Mouse (Mus musculus): ENCODE measurements around the gene Nsd1.

The Nsd1 gene

DNA sequence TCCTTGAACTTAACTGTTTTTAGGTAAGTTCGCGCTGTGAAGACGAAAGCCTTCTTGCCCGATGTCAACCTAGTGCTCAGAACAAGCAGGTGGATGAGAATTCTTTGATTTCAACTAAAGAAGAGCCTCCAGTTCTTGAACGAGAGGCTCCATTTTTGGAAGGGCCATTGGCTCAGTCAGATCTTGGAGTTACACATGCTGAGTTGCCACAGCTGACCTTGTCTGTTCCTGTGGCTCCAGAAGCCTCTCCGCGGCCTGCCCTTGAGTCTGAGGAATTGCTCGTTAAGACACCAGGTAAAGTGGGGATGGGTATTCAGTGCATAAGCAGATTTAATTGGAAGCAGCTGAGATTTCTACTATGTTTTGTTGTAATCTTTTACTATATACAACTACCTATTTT lies 51.9 kb downstream of the Nsd1 start:
- DNase-seq, result no peak

DNA sequence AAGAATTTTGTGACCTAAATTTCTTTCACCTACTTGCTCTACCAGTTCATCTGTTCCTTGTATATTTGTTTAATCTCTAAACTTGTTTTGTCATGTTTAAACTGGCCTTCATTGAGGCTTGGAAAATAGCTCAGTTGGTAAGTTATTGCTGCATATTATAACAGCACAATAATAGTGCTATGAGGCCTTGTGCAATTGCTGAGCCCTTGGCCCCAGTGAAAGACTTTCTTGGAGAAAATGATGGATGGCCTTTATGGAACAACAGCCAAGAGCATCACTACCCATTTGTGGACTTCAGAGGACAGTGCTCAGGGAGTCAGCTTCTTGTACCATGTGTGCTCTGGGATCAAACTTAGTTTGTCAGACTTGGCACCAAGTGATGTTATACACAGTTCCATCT lies 52.5 kb downstream of the Nsd1 start:
- no peak for DNase-seq

DNA sequence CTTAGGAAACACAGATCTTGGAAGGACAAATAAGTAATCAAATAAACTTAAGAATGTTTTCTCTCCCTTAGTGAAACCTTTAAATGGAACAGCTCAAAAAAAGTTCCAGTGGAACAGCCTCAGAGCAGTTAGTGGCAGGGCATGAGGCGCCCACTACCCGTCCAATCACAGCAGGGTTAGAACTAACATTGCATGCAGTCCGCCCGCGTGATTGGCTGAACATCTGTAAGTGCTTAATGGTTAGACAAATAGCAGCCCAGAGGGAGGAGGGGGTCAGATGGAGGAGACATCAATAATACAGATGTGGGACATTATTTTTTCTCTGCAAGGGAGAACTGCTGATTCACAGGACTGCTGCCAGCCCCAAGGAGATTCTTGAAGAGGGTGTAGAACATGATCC lies 67.6 kb downstream of the Nsd1 start:
- peak; percentile 22 for DNase-seq

DNA sequence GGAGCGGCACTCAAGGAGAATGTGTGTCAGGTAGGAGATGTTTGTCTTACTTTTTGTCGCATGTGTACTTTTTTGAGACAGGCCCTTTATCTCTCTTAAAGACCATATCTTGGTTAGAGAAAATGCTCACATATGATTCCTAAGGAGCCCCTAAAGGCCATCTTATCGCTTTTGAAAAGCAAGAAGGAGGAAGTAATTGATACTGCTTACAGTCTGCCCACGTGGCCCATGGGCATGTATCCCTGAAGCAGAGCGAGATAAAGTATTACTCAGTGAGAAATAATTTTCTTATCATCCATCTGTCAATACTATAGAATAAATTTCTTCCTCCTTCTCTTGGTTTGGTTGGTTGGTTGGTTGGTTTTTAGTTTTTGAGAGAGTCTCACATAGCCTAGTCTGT lies 68.1 kb downstream of the Nsd1 start:
- no peak for DNase-seq

DNA sequence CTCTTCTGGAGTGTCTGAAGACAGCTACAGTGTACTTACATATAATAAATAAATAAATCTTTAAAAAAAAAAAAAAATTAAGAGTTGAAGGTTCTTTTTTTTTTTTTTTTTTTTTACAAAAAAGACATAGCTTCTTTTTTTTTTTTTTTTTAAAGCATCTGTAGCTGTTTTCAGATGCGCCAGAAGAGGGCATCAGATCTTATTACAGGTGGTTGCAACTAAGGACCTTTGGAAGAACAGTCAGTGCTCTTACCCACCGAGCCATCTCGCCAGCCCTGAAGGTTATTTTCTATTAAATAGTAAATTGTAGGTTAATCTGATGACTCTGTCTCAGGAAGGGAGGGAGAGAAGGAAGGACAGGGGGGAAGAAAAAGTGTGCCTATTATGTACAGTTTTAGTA lies 79.3 kb downstream of the Nsd1 start:
- peak; percentile 8 for DNase-seq

DNA sequence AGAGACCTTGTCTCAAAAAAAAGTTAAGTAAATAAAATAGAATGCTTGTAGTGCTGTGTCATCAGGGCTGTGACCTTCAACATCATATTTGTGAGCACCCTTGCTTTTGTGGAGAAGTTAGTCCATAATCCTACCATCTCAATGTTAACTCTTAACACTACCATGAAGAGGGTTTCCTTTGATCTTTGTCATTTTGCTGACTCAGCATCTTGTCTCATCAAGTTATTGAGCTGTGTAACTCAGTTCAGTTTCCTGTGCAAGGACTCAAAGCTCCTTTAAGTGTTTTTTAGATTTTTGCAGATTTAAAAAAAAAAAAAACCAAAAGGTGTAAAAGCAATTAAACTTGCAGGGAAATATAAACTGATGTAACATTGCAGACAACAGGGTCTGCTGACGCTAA lies 87.2 kb downstream of the Nsd1 start:
- DNase-seq, result no peak

DNA sequence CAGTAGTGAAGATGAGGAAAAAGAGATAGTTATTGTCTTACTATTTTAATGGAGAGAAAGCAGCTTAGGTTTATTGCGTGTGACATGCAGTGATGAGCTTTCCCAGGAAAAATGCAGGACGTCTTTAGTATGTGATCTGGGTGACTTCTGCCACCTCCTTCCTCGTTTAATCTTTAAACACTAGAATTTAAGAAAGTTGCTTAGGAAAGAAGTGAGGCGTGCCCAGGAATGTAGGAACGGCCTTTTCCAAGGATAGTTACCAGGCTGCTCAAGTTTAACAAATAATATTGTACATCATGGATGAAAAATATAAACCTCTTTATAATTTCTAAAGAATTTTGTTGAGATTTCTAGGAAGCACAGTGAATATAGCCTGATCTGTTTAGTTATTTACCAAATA lies 91.3 kb downstream of the Nsd1 start:
- DNase-seq, result no peak

DNA sequence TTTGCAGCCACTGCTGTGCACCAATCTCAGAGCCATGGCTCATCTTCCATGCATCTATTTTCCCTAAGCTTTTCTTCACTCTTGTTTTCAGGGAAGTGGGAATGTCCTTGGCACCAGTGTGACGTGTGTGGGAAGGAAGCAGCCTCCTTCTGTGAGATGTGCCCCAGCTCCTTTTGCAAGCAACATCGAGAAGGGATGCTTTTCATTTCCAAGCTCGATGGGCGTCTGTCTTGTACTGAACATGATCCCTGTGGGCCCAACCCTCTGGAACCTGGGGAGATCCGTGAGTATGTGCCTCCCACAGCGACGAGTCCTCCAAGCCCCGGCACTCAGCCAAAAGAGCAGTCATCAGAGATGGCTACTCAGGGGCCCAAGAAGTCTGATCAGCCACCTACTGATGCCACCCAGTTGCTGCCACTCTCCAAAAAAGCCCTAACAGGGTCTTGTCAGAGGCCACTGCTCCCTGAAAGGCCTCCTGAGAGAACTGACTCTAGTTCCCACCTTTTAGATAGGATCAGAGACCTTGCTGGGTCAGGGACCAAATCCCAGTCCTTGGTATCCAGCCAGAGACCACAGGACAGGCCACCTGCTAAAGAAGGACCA lies 102.5 kb downstream of the Nsd1 start:
- no peak for DNase-seq

DNA sequence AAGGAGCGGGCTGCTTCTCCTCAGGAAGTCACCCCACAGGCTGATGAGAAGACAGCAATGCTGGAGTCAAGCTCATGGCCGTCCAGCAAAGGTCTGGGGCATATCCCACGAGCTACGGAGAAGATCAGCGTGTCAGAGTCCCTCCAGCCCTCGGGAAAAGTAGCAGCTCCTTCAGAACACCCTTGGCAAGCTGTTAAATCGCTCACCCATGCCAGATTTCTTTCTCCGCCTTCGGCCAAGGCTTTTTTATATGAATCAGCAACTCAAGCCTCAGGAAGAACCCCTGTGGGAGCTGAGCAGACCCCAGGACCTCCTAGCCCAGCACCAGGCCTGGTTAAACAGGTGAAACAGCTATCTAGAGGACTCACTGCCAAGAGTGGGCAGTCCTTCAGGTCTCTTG lies 103.5 kb downstream of the Nsd1 start:
- DNase-seq, result no peak

DNA sequence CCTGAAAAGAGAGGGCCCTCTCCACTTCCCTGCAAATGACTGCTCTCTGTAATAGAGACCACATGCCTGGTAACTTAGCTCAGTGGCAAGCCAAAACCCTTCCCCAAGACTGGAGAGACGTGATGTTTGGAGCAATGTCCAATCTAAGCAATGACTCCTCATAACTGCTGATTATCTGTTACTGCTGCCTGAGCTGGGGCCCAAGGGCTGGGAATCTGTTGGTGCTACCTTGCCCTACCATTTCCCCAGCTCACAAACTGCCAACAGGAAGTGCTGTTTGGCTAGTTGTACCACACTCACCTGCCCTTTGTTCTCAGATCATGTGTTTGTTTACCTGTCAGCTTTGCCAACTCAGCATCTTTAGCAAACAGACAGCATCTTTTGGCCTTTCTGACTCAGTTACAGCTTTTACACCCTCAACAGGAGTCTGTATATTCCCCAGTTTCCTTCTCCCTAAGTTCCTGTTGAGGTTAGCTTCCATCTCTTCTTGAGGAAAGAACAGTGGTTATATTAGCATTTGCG lies 105.4 kb downstream of the Nsd1 start:
- no peak for DNase-seq

DNA sequence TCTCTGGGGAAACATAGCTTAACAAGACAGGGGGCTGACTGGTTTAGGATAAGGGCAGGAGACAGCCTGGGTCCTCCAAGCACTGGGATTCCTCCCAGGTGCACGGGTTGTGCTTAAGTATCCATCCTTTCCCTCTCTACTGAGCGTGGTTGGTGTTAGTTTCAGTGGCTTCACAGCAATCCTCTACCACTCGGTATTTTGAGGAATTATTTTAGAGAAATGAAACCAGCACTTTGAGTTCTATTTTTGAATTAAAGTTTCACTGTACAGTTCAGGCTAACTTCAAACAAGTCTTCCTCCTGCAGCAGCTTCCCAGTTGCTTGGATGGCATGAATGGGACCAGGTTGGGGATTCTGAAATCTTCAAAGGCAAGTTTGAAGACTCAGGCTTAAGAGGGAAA lies 108.8 kb downstream of the Nsd1 start:
- DNase-seq, result no peak

DNA sequence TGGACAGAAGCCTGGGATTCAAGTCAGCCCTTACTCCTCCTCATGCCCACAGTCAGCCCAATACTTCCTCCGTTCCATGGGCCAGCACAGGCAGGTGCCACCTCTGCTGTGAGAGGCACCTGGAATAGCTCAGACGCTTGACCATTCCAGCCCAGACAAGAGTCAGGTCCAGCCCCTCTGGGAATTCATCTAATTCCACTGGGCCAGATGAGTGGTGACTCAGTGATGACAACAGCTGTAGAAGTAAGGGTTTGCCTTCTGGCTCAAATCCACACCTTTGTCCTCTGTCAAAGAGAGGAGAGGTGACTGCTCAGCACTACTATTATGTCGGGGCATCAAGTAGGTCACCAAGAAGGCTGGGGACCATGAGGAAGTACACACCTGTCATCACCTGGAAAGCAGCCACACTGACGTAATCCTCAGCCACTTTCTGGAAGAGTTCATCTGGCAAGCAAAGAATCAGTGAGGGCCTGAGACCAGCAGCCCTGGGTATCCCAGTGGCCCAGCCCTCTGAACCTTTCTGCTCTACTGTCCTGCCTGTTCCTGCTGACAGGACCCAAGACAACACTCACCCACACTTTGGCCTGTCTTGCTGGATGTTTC lies 110.5 kb downstream of the Nsd1 start, which contains the start of gene Prelid1:
TSS of gene Prelid1 (plus strand) at position 570 of the 603 bp plus-strand sequence.
- no peak for DNase-seq

DNA sequence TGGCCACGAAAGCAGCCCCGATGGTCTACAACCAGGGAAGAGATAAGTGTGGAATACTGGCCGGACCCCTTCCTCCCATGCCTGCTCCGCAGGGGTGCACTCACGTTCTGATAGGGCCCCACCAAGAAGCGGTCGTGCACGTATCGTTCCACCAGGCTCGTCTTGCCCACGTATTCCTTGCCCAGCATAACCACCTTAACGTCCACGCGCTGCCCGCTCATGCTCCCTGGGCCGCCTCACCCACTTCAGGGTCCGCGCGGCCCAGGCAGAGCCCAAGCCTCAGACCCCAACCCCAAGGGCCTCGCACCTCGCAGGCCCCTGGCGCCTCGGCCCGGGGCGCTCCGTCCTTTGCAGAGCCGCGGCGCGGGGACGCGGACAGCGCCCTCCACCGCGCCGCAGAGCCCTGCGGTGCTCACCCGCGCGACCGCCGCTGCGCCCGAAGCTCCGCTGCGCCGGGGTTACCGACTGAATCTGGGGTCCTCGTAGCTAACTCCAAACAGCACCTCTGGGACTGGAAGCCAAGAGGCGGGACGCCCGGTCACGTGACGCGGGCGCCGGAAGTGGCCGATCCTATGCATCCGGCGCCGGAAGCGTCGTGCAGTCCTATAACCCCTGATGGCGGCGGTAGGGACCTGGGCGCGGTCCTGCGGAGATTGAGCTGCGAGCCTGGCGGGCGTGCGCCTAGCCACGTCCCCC lies 112.0 kb downstream of the Nsd1 start, which contains the start of gene Rab24:
TSS of gene Rab24 (minus strand) at position 513 of the 696 bp plus-strand sequence.
- peak; percentile 97 for DNase-seq

DNA sequence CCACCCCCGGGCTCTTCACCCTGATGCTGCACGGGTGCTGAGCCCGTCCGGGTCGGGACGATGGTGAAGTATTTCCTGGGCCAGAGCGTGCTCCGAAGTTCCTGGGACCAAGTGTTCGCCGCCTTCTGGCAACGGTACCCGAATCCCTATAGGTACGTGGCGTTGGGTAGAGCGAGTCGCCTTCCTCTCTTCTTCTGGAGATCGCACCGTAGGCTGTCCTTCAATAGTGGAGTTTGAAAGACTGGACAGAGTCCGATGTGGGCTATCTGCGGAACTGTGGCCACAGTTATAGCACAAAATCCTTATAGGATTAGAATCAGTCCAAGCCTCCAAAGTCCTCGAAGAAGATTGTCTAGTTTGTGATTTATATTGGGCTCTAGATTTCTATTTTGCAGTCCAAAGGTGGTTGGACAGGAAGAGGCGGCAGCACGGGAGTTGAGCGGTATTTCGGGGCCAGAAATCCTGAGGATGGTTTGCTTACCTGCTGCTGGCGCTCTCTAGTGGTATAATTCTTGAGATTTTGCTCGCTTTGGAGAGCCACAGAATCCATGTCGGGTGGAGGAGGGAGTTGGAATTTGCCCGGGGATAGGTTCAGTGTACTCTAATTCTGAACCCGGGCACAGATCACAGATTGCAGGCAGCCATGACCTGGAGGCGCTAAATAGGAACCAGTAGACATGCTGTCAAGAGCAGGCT lies 112.7 kb downstream of the Nsd1 start:
- DNase-seq, result peak; percentile 78

DNA sequence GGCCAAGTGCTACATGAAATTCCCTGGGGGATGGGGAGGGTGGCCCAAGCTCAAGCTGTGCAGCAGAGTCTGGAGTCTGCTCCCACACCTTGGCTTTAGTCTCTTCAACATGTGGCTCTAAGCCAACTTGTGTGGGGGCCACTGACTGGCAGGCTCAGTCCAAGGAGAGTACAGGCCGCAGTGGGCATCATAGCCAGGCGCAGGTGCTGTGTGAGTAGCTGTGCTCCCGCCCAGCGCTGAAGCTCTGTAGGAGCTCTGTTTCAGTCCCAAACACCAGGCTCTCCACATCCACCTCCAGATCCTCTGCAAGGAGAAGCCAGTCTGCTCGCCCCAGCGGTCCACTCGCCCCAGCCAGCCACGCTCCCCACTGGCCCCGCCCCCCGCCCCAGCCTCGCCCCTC lies 116.0 kb downstream of the Nsd1 start:
- DNase-seq, result no peak

DNA sequence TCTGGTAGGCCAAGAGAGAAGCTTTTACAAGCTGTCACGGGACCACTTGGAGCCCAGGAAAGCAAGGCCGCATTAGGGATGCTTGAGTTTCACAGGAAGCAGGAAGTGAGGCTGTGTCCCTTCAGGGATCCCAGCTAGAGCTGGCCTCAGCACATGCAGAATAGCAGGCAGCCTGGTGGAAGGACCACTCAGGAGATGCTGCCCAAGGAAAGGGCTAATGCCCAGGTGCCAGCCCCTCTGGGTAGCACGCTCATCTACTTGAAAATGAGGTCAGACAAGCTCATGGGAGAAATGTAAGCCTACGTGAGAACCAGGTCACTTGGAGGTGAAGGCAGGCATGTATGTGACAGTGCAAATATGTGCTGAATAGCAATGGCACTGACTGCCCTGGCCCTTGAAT lies 117.6 kb downstream of the Nsd1 start:
- peak; percentile 14 for DNase-seq

DNA sequence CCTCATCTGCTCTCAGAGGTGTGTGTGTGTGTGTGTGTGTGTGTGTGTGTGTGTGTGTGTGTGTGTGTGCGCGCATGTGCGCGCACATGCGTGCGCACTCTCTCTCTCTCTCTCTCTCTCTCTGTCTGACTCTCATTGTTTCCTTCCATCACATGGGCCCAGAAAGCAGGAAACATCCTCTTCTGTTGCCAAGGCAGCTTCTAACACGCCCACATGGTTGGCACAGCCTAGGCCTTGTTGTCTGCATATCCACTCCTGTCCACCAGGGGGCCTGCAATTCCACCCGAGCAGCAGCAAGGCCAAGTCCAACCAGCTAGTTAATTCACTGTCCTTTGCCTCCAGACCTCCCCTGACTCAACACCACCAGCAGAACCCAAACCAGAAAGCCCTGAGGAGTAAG lies 118.1 kb downstream of the Nsd1 start:
- DNase-seq, result peak; percentile 81

DNA sequence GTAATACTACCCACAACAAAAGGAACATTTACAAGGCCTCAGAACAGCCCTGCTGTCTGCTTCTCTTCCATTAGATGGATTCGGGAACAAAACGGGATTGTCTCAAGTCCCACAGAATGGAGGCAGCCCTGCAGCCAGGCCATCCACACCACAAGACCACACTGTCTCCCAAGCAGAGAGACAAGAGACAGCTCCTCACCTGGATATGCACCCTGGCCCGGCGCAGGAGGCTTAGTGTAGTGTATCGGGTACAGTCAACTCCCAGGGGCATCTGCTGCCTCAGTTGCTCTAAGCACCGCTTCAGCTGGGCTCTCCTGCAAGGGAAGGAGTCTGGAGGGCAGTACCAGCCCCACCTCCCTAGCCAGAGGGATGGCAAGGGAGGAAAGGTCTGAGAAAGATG lies 118.6 kb downstream of the Nsd1 start:
- no peak for DNase-seq

DNA sequence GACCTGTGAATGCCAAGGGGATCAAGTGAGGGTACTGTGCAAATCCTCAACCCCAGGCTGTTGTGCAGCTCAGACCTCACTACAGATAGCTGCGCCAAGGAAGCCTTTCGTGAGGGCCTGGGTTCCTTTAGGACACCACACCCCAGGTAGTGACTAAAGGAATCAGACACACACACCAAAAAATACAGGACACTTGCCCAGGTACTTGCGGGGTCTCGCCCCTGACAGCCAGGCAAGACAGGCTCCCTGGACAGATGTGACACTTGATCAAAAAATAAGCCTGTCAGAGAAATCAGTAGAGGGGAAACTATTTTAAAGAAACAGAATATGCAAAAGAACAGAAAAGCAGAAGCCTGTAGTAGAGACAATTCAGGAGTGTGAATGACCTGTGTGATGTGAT lies 119.1 kb downstream of the Nsd1 start:
- no peak for DNase-seq

DNA sequence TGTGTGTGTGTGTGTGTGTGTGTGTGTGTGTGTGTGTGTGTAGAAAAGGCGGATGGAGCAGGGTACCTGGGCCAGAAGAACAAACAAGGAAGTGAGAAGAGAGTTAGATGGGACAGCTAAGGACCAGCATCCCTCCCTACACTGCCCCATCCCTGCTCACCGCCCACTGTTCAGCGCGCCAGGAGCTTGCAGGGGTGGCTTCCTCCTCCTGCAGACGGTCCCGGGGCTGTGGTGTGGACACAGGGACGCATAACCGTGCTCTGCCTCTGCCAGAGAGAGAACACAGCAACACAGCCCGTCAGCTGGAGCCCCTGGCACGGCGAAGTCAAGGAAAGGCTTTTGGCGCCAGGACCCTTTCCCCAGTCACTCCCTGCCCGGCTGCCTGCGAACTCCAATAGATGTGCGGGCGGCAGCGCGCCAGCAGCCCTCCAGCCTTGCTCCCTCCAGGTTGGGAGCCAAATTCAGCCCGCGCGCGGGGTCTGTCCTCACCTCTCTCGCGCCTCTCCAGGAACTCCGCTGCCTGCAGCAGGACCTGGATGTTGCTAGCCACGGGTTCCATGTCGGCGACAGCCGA lies 119.6 kb downstream of the Nsd1 start:
- no peak for DNase-seq

DNA sequence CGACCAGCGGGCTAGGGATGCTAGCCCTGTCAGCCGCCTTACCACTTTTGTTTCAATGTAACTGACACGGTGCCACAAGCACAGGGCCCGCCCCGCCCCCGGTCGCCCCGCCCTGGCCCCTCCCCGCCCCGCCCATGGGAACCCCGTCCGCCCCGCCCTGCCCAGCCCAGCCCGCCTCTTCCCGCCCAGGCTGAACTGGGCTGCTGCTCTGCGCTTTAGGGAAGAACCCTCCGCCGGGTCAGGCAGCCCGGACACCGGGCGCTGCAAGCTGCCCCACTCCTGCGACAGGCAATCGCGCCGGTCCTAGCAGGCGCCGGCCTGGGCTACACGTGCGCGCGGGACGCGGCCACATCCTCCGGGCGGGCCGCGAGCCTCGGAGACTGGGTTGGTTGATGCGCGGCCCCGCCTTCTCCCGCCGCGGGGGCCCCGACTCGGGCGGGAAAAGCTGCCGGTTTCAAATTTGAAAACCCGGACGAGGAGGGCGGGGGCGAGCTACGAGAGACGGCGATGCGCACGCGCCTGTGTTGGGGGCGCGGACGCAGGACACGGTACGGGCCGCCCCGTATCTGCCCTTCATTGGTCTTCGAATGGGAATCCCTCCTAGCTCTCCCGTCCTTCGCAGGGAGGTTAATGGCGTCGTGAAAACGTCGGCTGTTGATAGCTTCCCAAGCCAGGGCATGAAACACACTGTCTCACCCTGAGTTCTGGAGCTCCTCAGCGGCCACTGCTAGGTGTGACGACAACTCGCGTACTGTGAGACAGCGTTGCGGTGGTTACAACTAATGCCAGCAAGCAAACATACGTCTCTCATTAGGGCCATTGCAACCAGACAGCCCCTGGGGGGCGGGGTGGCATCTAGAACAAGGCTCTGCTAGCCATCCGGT lies 120.3 kb downstream of the Nsd1 start, which contains the start of gene Mxd3:
TSS of gene Mxd3 (minus strand) at position 141 of the 884 bp plus-strand sequence.
- peak; percentile 95 for DNase-seq

Measured in embryo, embryonic 11 days (tissue).